Mouse (Mus musculus) bone marrow macrophage, adult 2 months (primary cell): ENCODE data around the gene Slc38a9. TPM values are rescaled to one million over a fixed set of nuclear protein-coding genes. Genes with fewer than 3 reads are reported as not detected.

ENCODE experiments used
- H3K27ac ChIP-seq: 2 replicates; pipeline ENCODE4 v1.5.1; 2012; ENCODE audit warnings: low read depth, low read length; ENCODE audit not compliant: insufficient read depth
- H3K4me1 ChIP-seq: 2 replicates; pipeline ENCODE4 v1.6.1; 2012; ENCODE audit warnings: low read length; ENCODE audit not compliant: control insufficient read depth, insufficient read depth
- H3K4me3 ChIP-seq: 2 replicates; pipeline ENCODE4 v1.5.1; 2012; ENCODE audit warnings: mild to moderate bottlenecking, low read length, moderate library complexity; ENCODE audit not compliant: insufficient read depth
- CTCF ChIP-seq: IDR thresholded peaks from 2 replicates; pipeline ENCODE4 v1.5.1; 2012; ENCODE audit warnings: low read depth, mild to moderate bottlenecking, low read length, moderate library complexity
- POLR2A ChIP-seq: IDR thresholded peaks from 2 replicates; pipeline ENCODE4 v1.6.1; 2012; ENCODE audit warnings: mild to moderate bottlenecking, low read depth, low read length, borderline replicate concordance
- polyA plus RNA-seq: library from polyadenylated mRNA; stranded (reverse); fragments of >200 nt; gene quantifications from 2 replicates; pipeline ENCODE4 v1.2.4, GENCODE M21; 2012; ENCODE audit not compliant: missing spikeins, insufficient read depth, insufficient read length

The Slc38a9 gene
- polyA plus RNA-seq, 1 experiment, result 36.3 TPM

GRCm38 (mm10) chr13:112761787-112762186, 101.2 kb downstream of the Slc38a9 start:
- TF ChIP-seq POLR2A (no peak), CTCF (no peak)
- Histone ChIP-seq H3K27ac (no peak overlapping the region), H3K4me1 (peaks cover 17% of the 10 kb centered on the region), H3K4me3 (no peak overlapping the region)

DNA sequence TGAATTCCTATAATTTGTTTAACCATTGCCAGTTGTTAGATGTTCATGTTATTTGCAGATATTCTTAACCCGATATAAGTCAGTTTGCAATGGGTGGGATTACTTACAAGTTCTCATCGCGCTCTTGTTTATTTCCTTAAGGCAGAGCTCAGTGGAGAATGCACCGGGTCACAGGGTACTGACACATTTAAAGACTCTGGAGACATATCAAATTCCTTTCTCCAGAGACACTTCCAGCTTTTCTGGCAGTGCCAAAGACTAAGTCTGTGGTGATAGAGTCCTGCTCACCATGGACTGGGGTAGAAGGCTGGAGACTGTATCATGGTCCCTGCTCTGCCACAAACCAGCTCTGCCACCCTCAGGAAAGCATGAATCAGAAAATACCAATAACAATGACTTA, 102.0 kb downstream of the Slc38a9 start:
- peaks cover 17% of the 10 kb centered on the region for H3K4me1 ChIP-seq
- no peak overlapping the region for H3K27ac ChIP-seq
- TF ChIP-seq POLR2A (no peak), CTCF (no peak)
- H3K4me3 ChIP-seq, result no peak overlapping the region

- no peak overlapping the region for H3K4me3 ChIP-seq
- H3K27ac ChIP-seq, result no peak overlapping the region
- peaks cover 17% of the 10 kb centered on the region for H3K4me1 ChIP-seq
- no peak for TF ChIP-seq CTCF
- TF ChIP-seq POLR2A, result no peak
Measured at GRCm38 (mm10) chr13:112763531-112764091, 103.1 kb downstream of the Slc38a9 start.

DNA sequence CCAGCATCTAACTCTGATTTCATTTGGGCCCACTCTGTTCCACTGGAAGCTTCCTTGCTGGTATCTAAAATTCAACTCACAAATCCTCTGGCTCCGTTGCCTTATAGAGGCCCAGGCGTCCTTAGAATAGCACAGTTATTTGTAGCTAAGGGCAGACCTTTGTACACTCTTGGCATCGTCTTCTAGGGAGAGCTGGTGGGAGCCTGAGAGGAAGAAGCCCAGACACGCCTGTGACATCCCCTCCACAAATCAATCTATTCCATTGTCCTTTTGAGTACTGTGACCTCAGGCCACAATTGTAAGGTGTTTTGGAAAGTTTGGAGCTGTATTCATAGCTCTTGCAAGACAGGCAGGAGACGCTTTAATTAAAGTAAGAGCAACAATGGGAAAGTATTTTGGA, 104.0 kb downstream of the Slc38a9 start:
- H3K27ac ChIP-seq, result no peak overlapping the region
- TF ChIP-seq CTCF (no peak), POLR2A (no peak)
- peaks cover 17% of the 10 kb centered on the region for H3K4me1 ChIP-seq
- H3K4me3 ChIP-seq, result no peak overlapping the region

GRCm38 (mm10) chr13:112765654-112766053, 105.1 kb downstream of the Slc38a9 start:
- no peak overlapping the region for H3K27ac ChIP-seq
- peaks cover 9% of the 10 kb centered on the region for H3K4me1 ChIP-seq
- no peak for TF ChIP-seq POLR2A
- no peak for TF ChIP-seq CTCF
- H3K4me3 ChIP-seq, result no peak overlapping the region

DNA sequence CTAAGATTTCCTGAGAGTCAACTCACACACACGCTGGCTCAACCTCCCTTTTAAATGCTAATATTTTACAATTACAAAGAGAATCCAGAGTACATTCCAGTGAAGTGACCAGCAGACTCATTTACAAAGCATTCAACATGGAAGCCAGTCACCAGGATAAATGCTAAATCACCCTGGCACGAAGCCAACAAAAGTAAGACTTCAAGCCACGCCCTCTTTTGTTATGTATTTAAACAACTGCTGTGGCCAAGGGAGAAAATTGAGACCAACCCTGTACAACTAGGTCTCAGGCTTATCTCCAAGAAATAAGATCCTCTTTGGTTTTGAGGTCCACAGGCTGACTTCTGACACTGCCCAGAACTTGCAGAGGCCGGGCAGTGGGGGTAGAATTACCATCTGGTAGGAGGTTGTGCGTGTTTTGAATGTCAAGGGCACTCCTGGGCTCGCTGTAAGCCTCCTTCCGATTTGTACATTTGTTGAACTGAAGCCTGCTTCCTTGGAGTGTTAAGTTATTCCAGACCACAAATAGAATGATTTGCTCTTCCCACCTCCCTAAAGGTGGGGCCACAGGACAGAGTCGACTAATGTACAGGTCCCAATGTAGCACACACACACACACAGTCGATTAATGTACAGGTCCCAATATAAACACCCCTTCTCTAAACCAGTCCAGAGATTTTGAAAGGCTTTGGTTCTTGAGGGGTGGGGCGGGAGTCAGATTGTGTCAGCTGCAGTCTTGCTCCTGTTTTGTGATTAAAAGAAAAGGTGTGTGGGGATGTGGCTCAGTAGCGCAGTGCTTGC, 110.2 kb downstream of the Slc38a9 start:
- no peaks in the 10 kb centered on the region for H3K4me1 ChIP-seq
- no peak overlapping the region for H3K27ac ChIP-seq
- no peak overlapping the region for H3K4me3 ChIP-seq
- TF ChIP-seq POLR2A (no peak), CTCF (no peak)

- H3K4me3 ChIP-seq, result no peak overlapping the region
- no peak overlapping the region for H3K27ac ChIP-seq
- H3K4me1 ChIP-seq, result no peaks in the 10 kb centered on the region
- no peak for TF ChIP-seq CTCF
- TF ChIP-seq POLR2A, result no peak
Measured at GRCm38 (mm10) chr13:112771447-112772208, 111.1 kb downstream of the Slc38a9 start.

- H3K4me1 ChIP-seq, result no peaks in the 10 kb centered on the region
- TF ChIP-seq POLR2A, result no peak
- no peak for TF ChIP-seq CTCF
- H3K4me3 ChIP-seq, result no peak overlapping the region
- no peak overlapping the region for H3K27ac ChIP-seq
Measured at GRCm38 (mm10) chr13:112772252-112772651, 111.7 kb downstream of the Slc38a9 start.

DNA sequence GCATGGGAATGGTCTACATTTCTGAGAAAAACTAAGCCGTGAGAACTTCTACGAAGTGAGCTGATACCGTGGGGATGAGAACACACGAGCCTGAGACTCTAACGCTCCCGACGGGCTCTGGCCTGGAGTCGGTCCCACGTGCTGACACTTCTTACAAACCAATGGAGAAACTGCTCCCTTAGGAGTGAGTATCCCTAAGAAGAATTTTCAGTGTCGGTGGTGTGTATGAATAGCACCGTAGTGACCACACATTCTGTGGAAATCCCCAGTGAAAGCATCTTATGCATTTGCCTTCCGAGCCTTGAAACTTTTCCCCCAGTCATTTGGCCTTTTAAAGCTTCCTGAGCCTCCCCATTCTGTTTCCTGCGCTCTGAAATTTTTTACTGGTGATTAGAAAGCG, 112.3 kb downstream of the Slc38a9 start:
- H3K27ac ChIP-seq, result no peak overlapping the region

GRCm38 (mm10) chr13:112773991-112774675, 113.6 kb downstream of the Slc38a9 start:
- Histone ChIP-seq H3K4me1 (peaks cover 8% of the 10 kb centered on the region), H3K4me3 (no peak overlapping the region), H3K27ac (no peak overlapping the region)
- TF ChIP-seq POLR2A (no peak), CTCF (no peak)

More for the DNA sequence above, 112.3 kb downstream of the Slc38a9 start:
- TF ChIP-seq CTCF (no peak), POLR2A (no peak)
- H3K4me3 ChIP-seq, result no peak overlapping the region
- no peaks in the 10 kb centered on the region for H3K4me1 ChIP-seq
